Mouse (Mus musculus) CH12.LX (cell line): ENCODE results near the gene Ankrd60.

Source experiments
- BHLHE40 ChIP-seq: IDR thresholded peaks from 2 replicates; pipeline ENCODE4 v1.6.1; 2011; ENCODE audit warnings: mild to moderate bottlenecking, low read depth, low read length, improper control_type of control experiment
- CTCF ChIP-seq, 2 experiments: IDR thresholded peaks in 1 of 2; conservative IDR thresholded peaks in 1 of 2; 2 replicates each; pipeline ENCODE4 v1.5.1; 2011 to 2012; ENCODE audit warnings: low read depth in 2 of 2, low read length in 2 of 2, improper control_type of control experiment in 1 of 2, inconsistent platforms in 1 of 2, mild to moderate bottlenecking in 1 of 2, moderate library complexity in 1 of 2
- E2F4 ChIP-seq: IDR thresholded peaks from 2 replicates; pipeline ENCODE4 v1.6.1; 2011; ENCODE audit warnings: low read depth, low read length, improper control_type of control experiment; ENCODE audit not compliant: insufficient replicate concordance
- EP300 ChIP-seq: IDR thresholded peaks from 2 replicates; pipeline ENCODE4 v1.6.1; 2011; ENCODE audit warnings: low read length, improper control_type of control experiment
- HCFC1 ChIP-seq: IDR thresholded peaks from 2 replicates; pipeline ENCODE4 v1.6.1; 2012; ENCODE audit warnings: low read depth, mild to moderate bottlenecking, inconsistent platforms, low read length, improper control_type of control experiment
- MAFK ChIP-seq: IDR thresholded peaks from 2 replicates; pipeline ENCODE4 v1.6.1; 2011; ENCODE audit warnings: low read length, improper control_type of control experiment; ENCODE audit not compliant: insufficient replicate concordance
- POLR2A ChIP-seq: IDR thresholded peaks from 2 replicates; pipeline ENCODE4 v1.6.1; 2011; ENCODE audit warnings: low read depth, mild to moderate bottlenecking, improper control_type of control experiment, low read length
- POLR2AphosphoS2 ChIP-seq: IDR thresholded peaks from 2 replicates; pipeline ENCODE4 v1.6.1; 2011; ENCODE audit warnings: low read depth, low read length, improper control_type of control experiment
- SMC3 ChIP-seq: IDR thresholded peaks from 2 replicates; pipeline ENCODE4 v1.6.1; 2011; ENCODE audit warnings: low read depth, low read length, improper control_type of control experiment
- UBTF ChIP-seq: IDR thresholded peaks from 2 replicates; pipeline ENCODE4 v1.6.1; 2012; ENCODE audit warnings: low read depth, mild to moderate bottlenecking, inconsistent platforms, low read length, improper control_type of control experiment, moderate library complexity
- USF1 ChIP-seq: IDR thresholded peaks from 2 replicates; pipeline ENCODE4 v1.6.1; 2014; ENCODE audit warnings: low read depth, mild to moderate bottlenecking, inconsistent platforms, low read length, improper control_type of control experiment
- USF2 ChIP-seq: conservative IDR thresholded peaks from 2 replicates; pipeline ENCODE4 v1.6.1; 2011; ENCODE audit warnings: low read depth, low read length, improper control_type of control experiment
- ZC3H11A ChIP-seq: IDR thresholded peaks from 2 replicates; pipeline ENCODE4 v1.6.1; 2012; ENCODE audit warnings: low read depth, mild to moderate bottlenecking, inconsistent platforms, low read length, improper control_type of control experiment
- ZMIZ1 ChIP-seq: IDR thresholded peaks from 2 replicates; pipeline ENCODE4 v1.6.1; 2012; ENCODE audit warnings: low read depth, mild to moderate bottlenecking, inconsistent platforms, low read length, improper control_type of control experiment

- TF ChIP-seq ZC3H11A (no peak), HCFC1 (no peak), E2F4 (no peak), CTCF (conservative IDR thresholded peaks at IDR 0.05 in 1 of 2, IDR thresholded peaks at IDR 0.05 in 1 of 2; ENCODE audit: low read depth in 2 of 2, low read length in 2 of 2) (no peak), POLR2A (no peak), EP300 (no peak), USF1 (no peak), ZMIZ1 (no peak), SMC3 (no peak), UBTF (no peak), POLR2AphosphoS2 (no peak), BHLHE40 (no peak), MAFK (no peak), USF2 (no peak)
These were observed 38.4 kb downstream of the Ankrd60 start for GRCm38 (mm10) chr2:173539781-173540180.
